8 mouse cellular contexts compared by ENCODE assay signal in the genomic region with DNA sequence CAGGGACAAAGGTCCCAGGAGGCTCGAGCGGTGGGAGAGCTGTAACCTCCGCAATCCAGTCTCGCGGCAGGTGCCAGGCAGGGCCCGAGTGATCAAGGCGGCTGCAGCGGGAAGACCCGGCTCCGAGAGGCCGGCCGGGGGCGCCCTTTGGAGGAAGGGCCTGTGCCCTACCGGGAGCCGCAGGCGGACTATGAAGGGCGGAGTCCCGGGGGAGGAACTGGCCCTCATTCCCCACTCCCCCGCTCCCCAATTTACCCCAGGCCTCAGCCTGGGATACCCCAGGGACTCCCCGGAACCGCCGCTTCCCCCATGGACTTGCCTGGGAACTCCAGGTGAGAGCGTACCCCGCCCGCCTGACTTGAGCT. TPM values are rescaled to one million over a fixed set of nuclear protein-coding genes. Genes with fewer than 3 reads are reported as not detected.
DNase-seq lines count a peak whose midpoint lies in the region; ATAC-seq and TF ChIP-seq lines count a peak whose summit lies in the region.

No protein-coding gene starts in this region.

- peak; percentile 33 for TF ChIP-seq CTCF in layer of hippocampus, adult 2 months (conservative IDR thresholded peaks at IDR 0.05)

- peaks cover 58% of the 10 kb centered on the region for H3K36me3 ChIP-seq in embryonic facial prominence, embryonic 14.5 days (ENCODE audit: control insufficient read depth, insufficient read depth, low read length)
- H3K36me3 ChIP-seq in intestine, embryonic 15.5 days, result peaks cover 34% of the 10 kb centered on the region
- peaks cover 48% of the 10 kb centered on the region for H3K36me3 ChIP-seq in midbrain, embryonic 13.5 days

- H3K4me1 ChIP-seq in embryonic facial prominence, embryonic 14.5 days (ENCODE audit: control insufficient read depth, insufficient read depth, low read length), result peaks cover 10% of the 10 kb centered on the region
- 0 out of 2 replicates have a peak, but pooled peaks cover 7% of the 10 kb centered on the region for H3K4me1 ChIP-seq in intestine, embryonic 15.5 days (replicated peaks)
- H3K4me1 ChIP-seq in midbrain, embryonic 13.5 days (replicated peaks), result peaks cover 24% of the 10 kb centered on the region

- H3K4me2 ChIP-seq in embryonic facial prominence, embryonic 14.5 days (ENCODE audit: low read depth, low read length), result peak overlapping the region; percentile 70
- H3K4me2 ChIP-seq in intestine, embryonic 15.5 days (replicated peaks), result peak overlapping the region; percentile 89
- H3K4me2 ChIP-seq in midbrain, embryonic 13.5 days (replicated peaks), result peak overlapping the region; percentile 93

- WGBS in embryonic facial prominence, embryonic 14.5 days, result 1% methylated on average over 12 of the region's 25 CpGs
- WGBS in intestine, embryonic 15.5 days, result 1% methylated on average over 24 of the region's 25 CpGs
- under 1% methylated on average over 22 of the region's 25 CpGs for WGBS in midbrain, embryonic 13.5 days

- H3K27ac ChIP-seq in layer of hippocampus, adult 2 months, result peak overlapping the region; percentile 99
- peak overlapping the region; percentile 98 for H3K27ac ChIP-seq in embryonic facial prominence, embryonic 14.5 days (replicated peaks; ENCODE audit: low read depth, low read length)
- peak overlapping the region; percentile 99 for H3K27ac ChIP-seq in intestine, embryonic 15.5 days
- peak overlapping the region; percentile 98 for H3K27ac ChIP-seq in midbrain, embryonic 13.5 days

- H3K27me3 ChIP-seq in embryonic facial prominence, embryonic 14.5 days (replicated peaks; ENCODE audit: control insufficient read depth, insufficient read depth, low read length), result no peaks in the 10 kb centered on the region
- no peaks in the 10 kb centered on the region for H3K27me3 ChIP-seq in intestine, embryonic 15.5 days (replicated peaks)
- no peaks in the 10 kb centered on the region for H3K27me3 ChIP-seq in midbrain, embryonic 13.5 days

- DNase-seq in layer of hippocampus, adult 2 months (ENCODE audit: low spot score in 2 of 2), result no peak
- DNase-seq in layer of hippocampus, adult 8-10 months (ENCODE audit: low spot score in 2 of 2), result no peak
- DNase-seq in T-cell, adult 2 months (ENCODE audit: low spot score), result peak; percentile 34
- DNase-seq in embryonic facial prominence, embryonic 14.5 days (ENCODE audit: low spot score), result no peak
- DNase-seq in thymus, adult 18-20 months, result peak; percentile 48 to 56
- no peak for DNase-seq in embryo, embryonic 10 days (ENCODE audit: low spot score)

- peak overlapping the region; percentile 87 for H3K4me3 ChIP-seq in layer of hippocampus, adult 2 months
- H3K4me3 ChIP-seq in embryonic facial prominence, embryonic 14.5 days (ENCODE audit: low read depth, low read length), result peak overlapping the region; percentile 77
- peak overlapping the region; percentile 84 for H3K4me3 ChIP-seq in intestine, embryonic 15.5 days (replicated peaks)
- H3K4me3 ChIP-seq in midbrain, embryonic 13.5 days (replicated peaks), result peak overlapping the region; percentile 87

- H3K9me3 ChIP-seq in embryonic facial prominence, embryonic 14.5 days (ENCODE audit: control insufficient read depth, low read length), result no peaks in the 10 kb centered on the region
- no peaks in the 10 kb centered on the region for H3K9me3 ChIP-seq in intestine, embryonic 15.5 days
- H3K9me3 ChIP-seq in midbrain, embryonic 13.5 days, result no peaks in the 10 kb centered on the region

- H3K9ac ChIP-seq in embryonic facial prominence, embryonic 14.5 days (ENCODE audit: low read depth, low read length), result peak overlapping the region; percentile 89
- peak overlapping the region; percentile 89 for H3K9ac ChIP-seq in intestine, embryonic 15.5 days
- H3K9ac ChIP-seq in midbrain, embryonic 13.5 days (replicated peaks), result peak overlapping the region; percentile 98

- ATAC-seq in embryonic facial prominence, embryonic 14.5 days (ENCODE audit: low read depth), result no peak; the same call in 1 of the 2 replicates
- ATAC-seq in intestine, embryonic 15.5 days, result peak; percentile 54
- ATAC-seq in midbrain, embryonic 13.5 days, result peak; percentile 15

RNA-seq across cellular contexts. Expression of a gene that starts 7.4 kb away (rescaled TPM):
- 10 to 100 TPM; 60.3 to 72.5 TPM for total RNA-seq in layer of hippocampus, adult 2 months (2021)
- total RNA-seq in layer of hippocampus, adult 8-10 months (2022), result 10 to 100 TPM; 56.2 to 72.2 (median 65.5) TPM
- polyA plus RNA-seq in embryonic facial prominence, embryonic 14.5 days (2014; fragmentation: Nextera tagmentation; extraction: Ambion mirVana), result 14.3 and 15.0 TPM in 2 replicates
- 8.9 and 9.2 TPM in 2 replicates for polyA plus RNA-seq in intestine, embryonic 15.5 days (2015; fragmentation: Nextera tagmentation; extraction: Ambion mirVana)
- polyA plus RNA-seq in midbrain, embryonic 13.5 days (2015; fragmentation: Nextera tagmentation; extraction: Ambion mirVana), result 11.7 and 14.9 TPM in 2 replicates

RNA-seq across cellular contexts. Expression of a gene that starts 12.2 kb away (rescaled TPM):
- 10 to 100 TPM; 29.2 to 35.3 TPM for total RNA-seq in layer of hippocampus, adult 2 months (2021)
- total RNA-seq in layer of hippocampus, adult 8-10 months (2022), result 10 to 100 TPM; 30.0 to 35.5 (median 34.0) TPM
- 40.4 and 41.9 TPM in 2 replicates for polyA plus RNA-seq in embryonic facial prominence, embryonic 14.5 days (2014; fragmentation: Nextera tagmentation; extraction: Ambion mirVana)
- polyA plus RNA-seq in intestine, embryonic 15.5 days (2015; fragmentation: Nextera tagmentation; extraction: Ambion mirVana), result 36.0 and 37.4 TPM in 2 replicates
- polyA plus RNA-seq in midbrain, embryonic 13.5 days (2015; fragmentation: Nextera tagmentation; extraction: Ambion mirVana), result 47.5 and 52.3 TPM in 2 replicates

RNA-seq across cellular contexts. Expression of a gene that starts 22.7 kb away (rescaled TPM):
- 1 to 10 TPM; 5.0 to 7.6 TPM for total RNA-seq in layer of hippocampus, adult 2 months (2021)
- total RNA-seq in layer of hippocampus, adult 8-10 months (2022), result 1 to 10 TPM; 4.5 to 7.3 (median 5.5) TPM
- 7.1 and 7.6 TPM in 2 replicates for polyA plus RNA-seq in embryonic facial prominence, embryonic 14.5 days (2014; fragmentation: Nextera tagmentation; extraction: Ambion mirVana)
- polyA plus RNA-seq in intestine, embryonic 15.5 days (2015; fragmentation: Nextera tagmentation; extraction: Ambion mirVana), result 5.6 and 5.9 TPM in 2 replicates
- 16.1 and 16.3 TPM in 2 replicates for polyA plus RNA-seq in midbrain, embryonic 13.5 days (2015; fragmentation: Nextera tagmentation; extraction: Ambion mirVana)

RNA-seq across cellular contexts. Expression of a gene that starts 40.2 kb away (rescaled TPM):
- total RNA-seq in layer of hippocampus, adult 2 months (2021), result 100 to 1,000 TPM; 118 to 127 TPM
- 100 to 1,000 TPM; 118 to 139 (median 120) TPM for total RNA-seq in layer of hippocampus, adult 8-10 months (2022)
- 41.5 and 42.0 TPM in 2 replicates for polyA plus RNA-seq in embryonic facial prominence, embryonic 14.5 days (2014; fragmentation: Nextera tagmentation; extraction: Ambion mirVana)
- 37.6 and 37.9 TPM in 2 replicates for polyA plus RNA-seq in intestine, embryonic 15.5 days (2015; fragmentation: Nextera tagmentation; extraction: Ambion mirVana)
- polyA plus RNA-seq in midbrain, embryonic 13.5 days (2015; fragmentation: Nextera tagmentation; extraction: Ambion mirVana), result 50.3 and 68.8 TPM in 2 replicates

RNA-seq across cellular contexts. Expression of a gene that starts 47.8 kb away (rescaled TPM):
- 10 to 100 TPM in 1 of 2 experiments, 1 to 10 TPM in 1; 9.0 to 12.0 TPM for total RNA-seq in layer of hippocampus, adult 2 months (2021)
- total RNA-seq in layer of hippocampus, adult 8-10 months (2022), result 10 to 100 TPM in 1 of 4 experiments, 1 to 10 TPM in 3; 8.1 to 17.1 (median 9.6) TPM
- 12.2 and 13.2 TPM in 2 replicates for polyA plus RNA-seq in embryonic facial prominence, embryonic 14.5 days (2014; fragmentation: Nextera tagmentation; extraction: Ambion mirVana)
- 11.5 and 12.3 TPM in 2 replicates for polyA plus RNA-seq in intestine, embryonic 15.5 days (2015; fragmentation: Nextera tagmentation; extraction: Ambion mirVana)
- 20.6 and 21.0 TPM in 2 replicates for polyA plus RNA-seq in midbrain, embryonic 13.5 days (2015; fragmentation: Nextera tagmentation; extraction: Ambion mirVana)

Comparison
In these comparisons a context has a peak if more than half of its experiments do, and no peak if none do; other contexts are left out.
1. DNase-seq: peak in T-cell, adult 2 months (single experiment) and thymus, adult 18-20 months (2 of 2); none in layer of hippocampus, adult 2 months (0 of 2), layer of hippocampus, adult 8-10 months (0 of 2), embryonic facial prominence, embryonic 14.5 days (single experiment) and embryo, embryonic 10 days (single experiment).
2. Peak in every context shown above with its lines, with median percentiles within 50 percentile points of each other: H3K27ac ChIP-seq, H3K4me3 ChIP-seq, H3K4me2 ChIP-seq and H3K9ac ChIP-seq.